Mouse (Mus musculus): Measurements from ENCODE around the gene Cdk11b.

- TF ChIP-seq POLR2A (IDR thresholded peaks at IDR 0.05; ENCODE audit: insufficient read depth, low read depth, low read length) = no peak
- no peak for TF ChIP-seq CTCF (IDR thresholded peaks at IDR 0.05; ENCODE audit: insufficient read depth, low read depth, low read length)
Measured at GRCm38 (mm10) chr4:155695531-155696062, 70.9 kb downstream of the Cdk11b start.

All from olfactory bulb, adult 2 months (tissue).